Comparison of ENCODE assay signal across 7 mouse cellular contexts in the genomic region with DNA sequence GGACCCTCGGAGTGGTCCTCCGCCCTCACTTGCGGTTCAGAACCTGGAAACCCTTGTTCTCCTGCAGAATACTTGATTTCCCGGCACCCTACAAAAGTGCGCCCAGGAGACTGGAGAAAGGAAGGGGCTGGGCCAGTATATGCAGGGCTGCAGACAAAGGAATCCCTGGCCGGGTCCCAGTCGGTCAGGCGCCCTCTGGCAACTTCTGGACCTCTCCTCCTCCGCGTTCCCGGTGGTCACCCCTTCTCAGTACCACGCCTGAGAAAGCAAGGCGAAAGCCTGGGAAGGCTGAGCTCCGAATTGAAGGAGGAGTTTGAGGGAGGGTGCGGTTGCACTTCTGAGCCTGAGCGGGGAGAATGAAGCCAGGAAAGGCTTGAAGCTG.
DNase-seq lines count a peak whose midpoint lies in the region; ATAC-seq lines count a peak whose summit lies in the region.

No protein-coding gene starts in this region.

- peak; percentile 67 for ATAC-seq in heart, embryonic 15.5 days (replicated peaks; ENCODE audit: insufficient number of reproducible peaks, insufficient read depth, low FRiP score, low read depth)
- ATAC-seq in midbrain, embryonic 13.5 days = peak; percentile 78

- WGBS in heart, embryonic 15.5 days = 18% methylated on average over 16 of the region's 16 CpGs
- WGBS in midbrain, embryonic 13.5 days = 15% methylated on average over 16 of the region's 16 CpGs

- DNase-seq in R1 (ENCODE audit: low read depth, low spot score) = peak; percentile 35
- DNase-seq in embryo, embryonic 10.5 days (ENCODE audit: low spot score) = peak; percentile 38
- peak; percentile 67 to 80 for DNase-seq in kidney, postnatal 4 days
- no peak for DNase-seq in B cell, adult 2 months
- no peak for DNase-seq in layer of hippocampus, adult 18-20 months (ENCODE audit: low spot score in 2 of 2)

- H3K9me3 ChIP-seq in heart, embryonic 15.5 days (replicated peaks) = no peaks in the 10 kb centered on the region
- H3K9me3 ChIP-seq in midbrain, embryonic 13.5 days = peaks cover 3% of the 10 kb centered on the region; the same call in 1 of the 2 replicates

- peak overlapping the region; percentile 52 for H3K4me3 ChIP-seq in heart, embryonic 15.5 days
- H3K4me3 ChIP-seq in midbrain, embryonic 13.5 days (replicated peaks) = peak overlapping the region; percentile 28

- peak overlapping the region; percentile 54 for H3K9ac ChIP-seq in heart, embryonic 15.5 days
- H3K9ac ChIP-seq in midbrain, embryonic 13.5 days (replicated peaks) = peak overlapping the region; percentile 3; the same call in 1 of the 2 replicates

- no peaks in the 10 kb centered on the region for H3K36me3 ChIP-seq in heart, embryonic 15.5 days
- no peaks in the 10 kb centered on the region for H3K36me3 ChIP-seq in midbrain, embryonic 13.5 days

- H3K4me2 ChIP-seq in heart, embryonic 15.5 days = peak overlapping the region; percentile 78
- peak overlapping the region; percentile 48 for H3K4me2 ChIP-seq in midbrain, embryonic 13.5 days (replicated peaks)

- no peaks in the 10 kb centered on the region for H3K27me3 ChIP-seq in heart, embryonic 15.5 days
- no peaks in the 10 kb centered on the region for H3K27me3 ChIP-seq in midbrain, embryonic 13.5 days

- peaks cover 10% of the 10 kb centered on the region for H3K4me1 ChIP-seq in heart, embryonic 15.5 days (replicated peaks)
- H3K4me1 ChIP-seq in midbrain, embryonic 13.5 days (replicated peaks) = no peaks in the 10 kb centered on the region

- peak overlapping the region; percentile 66 for H3K27ac ChIP-seq in heart, embryonic 15.5 days
- H3K27ac ChIP-seq in midbrain, embryonic 13.5 days = no peak overlapping the region

Comparison
In these comparisons a context has a peak if more than half of its experiments do, and no peak if none do; other contexts are left out.
1. DNase-seq: peak in R1 (single experiment), embryo, embryonic 10.5 days (single experiment) and kidney, postnatal 4 days (2 of 2); none in B cell, adult 2 months (0 of 2) and layer of hippocampus, adult 18-20 months (0 of 2).